Mouse (Mus musculus) cerebellum, adult 9-11 months (tissue): ENCODE measurements around the gene Ttll3.

ENCODE experiments used
- DNase-seq: peaks from one replicate; pipeline ENCODE4 v3.0.0; 2022

Gene Ttll3

DNA sequence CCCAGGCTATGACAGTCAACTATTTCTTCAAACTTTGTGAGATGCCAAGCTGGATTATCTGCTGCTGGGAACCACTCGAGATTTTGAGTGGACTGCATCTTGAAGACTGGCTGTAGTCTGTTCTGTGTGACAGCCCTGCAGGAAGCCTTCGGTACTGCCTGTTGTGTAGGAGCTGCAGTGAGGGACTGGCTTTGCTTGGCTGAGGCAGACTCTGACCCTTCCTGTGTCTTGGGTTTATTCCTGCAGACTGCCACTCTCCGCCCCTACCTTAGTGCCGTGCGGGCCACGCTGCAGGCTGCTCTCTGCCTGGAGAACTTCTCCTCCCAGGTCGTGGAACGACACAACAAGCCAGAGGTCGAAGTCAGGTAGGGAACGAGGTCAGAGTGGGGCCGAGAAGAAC is 8.6 kb upstream of the Ttll3 start:
- no peak for DNase-seq

DNA sequence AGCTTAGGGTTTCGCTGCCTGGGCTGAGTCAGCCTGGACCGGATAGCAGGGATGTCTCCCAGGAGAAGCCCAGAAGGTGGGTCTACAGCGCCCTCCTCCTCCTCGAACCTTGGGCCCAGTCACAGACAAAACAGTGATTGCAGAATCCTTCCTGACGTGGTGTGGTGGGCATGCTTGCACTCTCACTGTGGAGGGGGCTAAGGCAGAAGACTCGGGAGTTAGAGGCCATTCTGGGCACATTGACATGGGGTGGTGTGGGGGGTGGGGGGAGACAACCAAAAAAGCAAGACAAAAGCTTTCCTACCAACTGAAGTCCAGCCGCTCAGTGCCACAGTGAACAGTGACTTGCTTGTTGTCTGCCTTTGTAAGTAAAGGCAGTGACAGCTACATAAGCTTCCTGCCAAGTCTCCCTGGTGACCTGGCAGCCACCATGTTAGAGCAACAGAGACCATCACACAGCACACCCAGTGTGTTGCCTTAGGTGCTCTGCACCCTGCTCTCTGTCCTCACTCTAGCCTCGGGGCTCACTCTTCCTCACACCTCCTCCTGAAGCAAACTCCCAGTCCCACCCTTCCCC is 4.6 kb upstream of the Ttll3 start:
- DNase-seq = peak; percentile 52

DNA sequence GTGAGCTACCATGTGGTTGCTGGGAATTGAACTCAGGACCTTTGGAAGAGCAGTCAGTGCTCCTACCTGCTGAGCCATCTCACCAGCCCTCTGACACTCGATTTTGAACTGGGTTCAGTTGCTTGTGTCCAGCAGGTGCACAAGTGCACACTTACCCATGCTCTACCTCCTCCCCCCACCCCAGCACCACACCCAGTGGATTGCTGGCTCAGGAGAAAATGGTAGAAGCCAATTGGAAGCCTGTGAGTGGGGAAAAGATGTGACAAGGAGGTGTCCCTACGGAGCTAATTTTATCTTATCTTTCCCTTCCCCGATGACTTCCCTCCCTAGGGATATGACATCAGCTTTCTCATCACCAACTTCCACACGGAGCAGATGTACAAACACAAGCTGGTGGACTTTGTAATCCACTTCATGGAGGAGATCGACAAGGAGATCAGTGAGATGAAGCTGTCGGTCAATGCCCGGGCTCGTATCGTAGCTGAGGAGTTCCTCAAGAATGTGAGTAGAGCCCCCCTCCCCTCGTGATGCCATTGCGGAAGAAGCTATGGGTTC is 3.8 kb upstream of the Ttll3 start:
- no peak for DNase-seq

DNA sequence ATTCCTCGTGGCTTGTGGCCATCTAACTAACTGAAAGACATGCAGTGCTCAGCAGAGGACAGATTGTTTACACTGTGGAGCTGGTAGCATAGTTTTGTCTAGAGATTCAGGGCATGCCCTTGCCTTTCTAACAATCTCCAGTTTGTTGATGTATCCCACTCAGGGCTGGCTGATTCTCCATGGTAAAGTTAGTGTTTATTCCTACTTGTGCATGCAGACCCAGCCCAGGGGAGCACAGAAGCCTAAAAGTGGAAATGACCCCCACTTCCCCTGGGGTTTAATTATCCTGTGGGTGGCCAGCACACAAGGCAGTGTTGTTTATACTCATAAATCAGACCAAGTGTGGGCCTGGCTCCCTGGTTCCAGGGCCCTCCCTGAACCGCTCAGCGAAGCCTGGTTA is 3.0 kb upstream of the Ttll3 start:
- DNase-seq = no peak

DNA sequence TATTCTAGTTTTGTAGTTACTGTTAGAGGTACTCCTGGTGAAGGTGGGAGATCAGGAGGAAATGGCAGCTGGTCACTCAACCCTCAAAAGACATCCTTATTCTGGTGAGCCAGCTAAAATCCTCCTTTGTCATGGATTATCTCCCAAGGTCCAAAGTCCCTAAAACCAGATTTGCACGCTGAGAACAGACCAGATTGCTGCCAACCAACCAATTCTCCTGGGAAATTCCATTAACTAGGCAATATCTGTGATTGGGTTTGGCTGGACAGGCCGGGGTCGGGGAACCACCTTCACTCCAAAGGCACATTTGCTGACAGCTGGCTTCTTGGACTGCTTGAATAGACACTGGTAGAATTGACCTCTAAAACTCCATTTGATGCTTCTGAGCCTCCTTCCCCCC is 1.7 kb downstream of the Ttll3 start:
- DNase-seq = no peak

DNA sequence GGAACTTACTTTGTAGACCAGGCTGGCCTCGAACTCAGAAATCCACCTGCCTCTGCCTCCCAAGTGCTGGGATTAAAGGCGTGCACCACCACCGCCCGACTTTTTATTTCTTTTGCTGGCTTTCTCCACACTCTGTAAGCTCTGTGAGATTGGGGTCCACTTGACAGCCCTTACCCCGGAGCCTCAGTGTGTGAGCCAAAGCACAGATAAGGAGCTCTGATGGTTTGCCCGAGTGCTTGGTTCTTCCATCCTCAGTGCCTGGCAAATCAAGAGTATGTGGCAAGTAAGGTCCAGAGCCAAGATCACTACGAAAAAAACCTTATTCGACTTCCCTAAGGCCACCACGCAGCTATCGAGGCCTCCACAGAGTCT is 2.9 kb downstream of the Ttll3 start:
- no peak for DNase-seq

DNA sequence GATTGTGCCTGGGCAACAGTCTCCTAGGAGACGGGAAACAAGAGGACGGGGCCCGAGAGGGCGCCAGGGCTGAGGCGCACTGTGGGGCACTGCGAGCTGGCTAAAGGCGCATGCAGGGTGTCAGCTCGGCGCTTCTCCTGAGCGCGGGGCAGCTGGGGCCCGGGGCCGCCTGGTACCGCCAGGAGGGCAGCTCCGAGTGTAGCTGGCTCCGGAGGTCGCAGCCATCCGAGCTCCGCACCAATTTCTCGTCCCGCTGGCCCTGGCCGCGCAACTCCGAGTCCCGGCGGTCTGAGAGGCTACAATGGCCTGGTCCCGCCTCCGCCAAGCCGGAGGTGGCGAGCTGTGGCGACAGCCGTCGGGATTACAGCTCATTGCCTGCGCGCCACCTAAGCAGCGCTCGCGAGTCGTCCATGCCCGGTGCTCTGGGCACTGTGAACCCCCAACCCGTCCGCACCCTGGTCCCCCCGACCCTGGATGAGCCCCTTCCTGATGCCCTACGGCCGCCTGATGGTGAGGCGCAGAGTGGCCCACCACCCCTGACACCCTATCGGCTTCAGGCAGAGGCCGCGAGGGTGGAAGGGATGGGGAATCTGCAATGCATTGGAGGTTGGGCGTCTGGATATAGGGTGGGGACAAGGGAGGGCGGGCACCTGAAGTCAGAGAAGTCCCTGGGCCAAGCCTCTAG is 3.5 kb downstream of the Ttll3 start:
- peak; percentile 56 for DNase-seq

DNA sequence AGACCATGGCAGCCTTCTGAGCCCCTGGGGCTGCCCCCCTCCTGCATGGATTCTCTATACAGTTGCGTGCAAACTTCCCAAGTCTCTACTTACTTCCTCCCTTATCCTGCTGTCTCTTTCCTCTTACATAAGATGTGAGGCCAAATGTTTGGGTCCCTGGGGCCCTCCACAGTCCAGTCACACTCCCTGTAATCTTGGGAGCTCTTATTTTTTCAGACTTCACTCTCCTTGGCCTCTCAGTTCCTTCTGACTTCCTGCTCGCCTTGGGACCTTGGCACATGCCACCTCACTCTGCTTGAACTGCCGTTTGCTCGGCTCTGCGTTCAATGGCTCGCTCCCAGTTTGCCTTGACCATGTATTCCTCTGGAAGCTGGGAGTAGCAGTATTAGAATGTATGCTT is 4.9 kb downstream of the Ttll3 start:
- DNase-seq = no peak

DNA sequence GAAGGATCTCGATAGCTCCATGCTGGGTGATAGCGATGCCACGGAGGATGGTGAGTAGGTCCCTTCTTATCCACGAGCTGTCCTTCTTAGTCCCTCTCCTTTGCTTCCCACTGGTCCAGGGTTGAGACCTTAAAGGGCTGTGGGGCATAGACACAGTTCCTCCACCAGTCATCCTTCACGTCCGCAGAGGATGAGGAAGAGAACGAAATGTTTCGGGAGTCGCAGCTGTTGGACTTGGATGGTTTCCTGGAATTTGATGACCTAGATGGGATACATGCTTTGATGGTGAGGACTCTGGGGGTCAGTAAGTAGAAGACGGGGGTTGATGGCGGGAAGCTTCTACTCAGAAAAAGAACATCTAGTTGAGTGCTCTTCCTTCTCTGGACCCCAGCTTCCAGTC is 5.8 kb downstream of the Ttll3 start:
- DNase-seq = no peak

DNA sequence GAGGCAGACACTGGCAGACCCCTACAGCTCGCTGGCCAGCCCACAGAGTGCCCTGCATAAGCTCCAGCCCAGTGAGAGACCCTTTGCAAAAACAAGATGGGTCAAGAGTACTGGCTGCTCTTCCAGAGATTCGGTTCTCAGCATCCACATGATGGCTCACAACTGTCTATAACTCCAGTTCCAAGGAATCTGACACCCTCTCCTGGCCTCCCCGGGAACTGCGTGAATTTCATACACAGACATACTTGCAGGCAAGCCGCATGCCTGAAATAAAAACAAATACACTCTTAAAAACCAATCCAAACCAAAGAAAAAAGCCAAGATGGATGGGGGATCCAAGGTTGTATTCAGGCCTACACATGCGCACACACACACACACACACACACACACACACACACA is 6.4 kb downstream of the Ttll3 start:
- DNase-seq = no peak

DNA sequence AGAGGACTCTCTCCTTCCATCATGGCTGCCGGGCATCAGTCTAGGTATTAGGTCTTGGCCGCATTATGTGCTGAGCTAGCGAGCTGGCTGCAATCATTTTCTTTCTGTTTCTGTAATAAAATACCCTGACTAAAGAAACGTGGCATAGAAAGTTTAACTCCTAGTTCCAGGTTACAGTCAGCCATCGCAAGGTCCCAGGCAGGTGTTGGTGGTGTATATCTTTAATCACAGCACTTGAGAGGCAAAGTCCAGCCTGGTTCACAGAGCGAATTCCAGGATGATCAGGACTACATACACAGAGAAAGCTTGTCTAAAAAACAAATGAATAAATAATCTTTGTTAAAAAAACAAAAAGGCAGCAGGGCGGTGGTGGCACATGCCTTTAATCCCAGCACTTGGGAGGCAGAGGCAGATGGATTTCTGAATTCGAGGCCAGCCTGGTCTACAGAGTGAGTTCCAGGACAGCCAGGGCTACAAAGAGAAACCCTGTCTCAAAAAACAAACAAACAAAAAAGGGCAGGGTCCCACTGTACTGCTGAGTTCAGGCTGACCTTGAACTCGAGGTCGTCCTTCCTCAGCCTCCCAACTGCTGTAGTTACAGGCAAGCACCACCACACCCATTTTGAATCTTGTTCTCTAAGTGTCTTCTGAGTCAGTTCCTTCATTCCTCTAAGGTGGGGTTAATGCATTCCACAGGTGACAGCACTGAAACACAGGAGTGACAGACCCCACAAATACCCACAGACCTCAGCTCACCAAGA is 7.4 kb downstream of the Ttll3 start:
- no peak for DNase-seq

DNA sequence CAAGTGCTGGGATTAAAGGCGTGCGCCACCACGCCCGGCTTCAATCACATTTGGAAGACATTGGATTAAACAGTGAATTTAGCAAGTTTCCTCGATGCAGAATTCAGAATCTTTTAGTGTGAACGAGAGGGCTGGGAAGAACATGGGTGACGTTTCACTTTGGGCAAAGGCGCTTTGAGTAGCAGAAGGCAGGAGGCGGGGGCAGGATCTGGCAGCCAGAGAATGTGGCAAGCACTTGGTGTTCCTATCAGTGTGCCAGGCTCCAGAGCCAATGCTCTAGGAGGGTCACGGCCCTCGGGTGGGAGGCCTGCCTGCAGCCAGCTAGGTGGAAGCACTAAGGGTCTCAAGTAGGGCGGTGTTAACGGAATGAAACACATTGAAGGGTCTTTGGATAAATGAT is 13.0 kb downstream of the Ttll3 start:
- no peak for DNase-seq

DNA sequence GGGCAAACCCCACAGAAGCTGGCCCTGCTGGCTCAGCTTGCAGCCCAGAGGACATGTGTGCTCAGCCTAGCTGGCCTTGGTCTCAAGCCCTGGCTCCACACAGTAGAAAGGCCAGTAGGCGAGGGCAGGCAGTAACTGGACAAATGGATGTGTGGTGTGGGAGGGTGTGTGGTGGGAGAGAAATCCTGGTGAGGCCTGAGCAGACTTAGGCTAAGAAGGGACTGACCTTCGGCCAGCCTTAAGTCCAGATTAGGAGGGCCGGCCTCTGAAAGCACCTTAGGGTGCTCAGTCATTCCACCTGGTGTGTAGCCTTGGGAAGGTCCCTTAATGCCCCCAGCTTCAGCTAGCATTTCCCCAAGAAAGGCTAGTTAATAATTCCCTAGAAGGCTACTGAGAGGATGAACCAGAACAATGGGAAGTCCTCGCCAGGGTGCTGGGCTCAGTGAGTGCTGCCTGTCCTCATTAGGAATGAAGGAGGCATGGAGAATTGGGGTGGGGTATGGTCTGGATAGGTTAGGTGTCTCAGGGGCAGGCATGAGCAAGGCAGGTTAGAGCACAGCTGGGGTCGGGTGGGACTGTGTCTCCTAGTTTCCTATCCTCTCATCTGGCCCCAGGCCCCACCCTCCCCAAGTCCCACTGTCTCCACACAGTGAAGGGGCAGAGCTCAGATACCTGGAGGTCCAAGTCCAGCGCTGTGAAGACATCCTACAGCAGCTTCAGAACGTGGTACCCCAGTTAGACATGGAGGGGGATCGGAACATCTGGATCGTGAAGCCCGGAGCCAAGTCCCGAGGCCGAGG is 15.8 kb downstream of the Ttll3 start:
- no peak for DNase-seq

DNA sequence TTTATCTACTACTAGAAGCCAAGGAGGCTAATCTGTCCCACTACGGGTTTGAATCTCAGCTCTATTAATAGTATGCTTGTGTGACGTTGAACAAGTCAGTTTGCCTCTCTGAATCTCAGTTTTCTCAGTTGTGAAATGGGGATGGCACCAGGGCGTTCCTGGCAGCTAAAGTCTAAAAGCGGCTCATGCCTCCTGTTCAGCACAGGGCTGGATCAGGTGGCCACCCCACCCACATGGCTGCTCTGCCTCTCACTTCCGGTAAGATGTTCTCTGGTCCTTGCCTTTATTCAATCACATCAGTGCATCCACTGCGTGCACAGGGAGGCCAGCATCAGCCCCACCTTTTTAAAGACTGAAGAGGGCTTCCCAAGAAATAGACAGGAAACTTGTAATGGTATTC is 16.4 kb downstream of the Ttll3 start:
- no peak for DNase-seq

DNA sequence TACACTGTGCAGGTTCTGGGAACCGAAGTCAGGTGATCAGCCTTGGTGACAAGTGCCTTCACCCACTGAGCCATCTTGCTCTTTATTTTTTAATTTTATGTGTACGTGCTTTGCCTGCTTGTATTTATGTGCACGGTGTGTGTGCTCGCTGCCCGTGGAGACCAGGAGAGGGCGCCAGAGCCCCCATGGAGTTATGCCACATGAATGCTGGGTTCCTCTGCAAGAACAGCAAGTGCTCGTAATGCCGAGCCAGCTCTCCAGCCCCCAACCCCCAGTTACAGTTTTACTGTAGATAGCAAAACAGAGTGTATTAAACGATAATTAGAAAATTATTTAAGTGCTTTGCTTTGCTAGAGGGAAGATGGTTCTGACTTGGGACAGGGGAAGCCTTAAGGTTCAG is 17.6 kb downstream of the Ttll3 start:
- DNase-seq = no peak

DNA sequence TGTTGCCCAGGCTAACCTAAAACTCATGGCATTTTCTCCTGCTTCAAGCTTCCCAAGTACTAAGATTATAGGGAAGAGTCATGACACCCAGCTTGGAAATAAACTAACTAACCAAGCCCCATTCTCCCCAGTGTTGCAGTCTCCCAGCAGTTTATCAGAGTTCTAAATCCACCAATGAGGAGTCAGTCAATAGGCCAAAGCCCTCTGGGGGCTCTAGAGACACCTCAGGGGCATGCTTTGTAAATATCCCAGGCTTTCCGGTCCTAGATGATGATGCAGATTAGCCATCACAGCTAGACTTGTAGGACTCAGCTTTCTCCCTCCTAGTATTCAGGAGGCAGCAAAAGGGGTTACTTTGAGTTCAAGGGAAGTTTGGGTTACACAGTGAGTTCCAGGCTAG is 20.9 kb downstream of the Ttll3 start:
- DNase-seq = no peak

DNA sequence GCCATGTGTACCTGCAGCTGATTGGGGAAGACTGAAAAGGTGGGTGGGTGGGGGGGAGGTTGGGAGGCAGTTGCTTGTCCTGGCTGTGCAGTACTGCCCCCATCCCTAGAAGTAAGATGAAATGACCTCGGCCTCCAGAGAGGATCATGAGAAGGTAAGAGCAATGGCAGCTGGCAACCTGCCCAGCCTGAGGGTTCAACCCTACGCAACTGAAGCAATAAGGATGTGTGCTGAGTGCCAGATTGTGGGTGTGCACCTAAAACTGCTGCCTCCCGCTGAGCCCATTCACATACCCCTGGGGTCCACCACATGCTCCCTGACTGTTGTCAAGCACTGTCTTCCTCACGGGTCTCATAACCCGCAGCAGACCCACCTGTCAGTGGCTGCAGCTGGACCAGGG is 27.4 kb downstream of the Ttll3 start:
- no peak for DNase-seq

DNA sequence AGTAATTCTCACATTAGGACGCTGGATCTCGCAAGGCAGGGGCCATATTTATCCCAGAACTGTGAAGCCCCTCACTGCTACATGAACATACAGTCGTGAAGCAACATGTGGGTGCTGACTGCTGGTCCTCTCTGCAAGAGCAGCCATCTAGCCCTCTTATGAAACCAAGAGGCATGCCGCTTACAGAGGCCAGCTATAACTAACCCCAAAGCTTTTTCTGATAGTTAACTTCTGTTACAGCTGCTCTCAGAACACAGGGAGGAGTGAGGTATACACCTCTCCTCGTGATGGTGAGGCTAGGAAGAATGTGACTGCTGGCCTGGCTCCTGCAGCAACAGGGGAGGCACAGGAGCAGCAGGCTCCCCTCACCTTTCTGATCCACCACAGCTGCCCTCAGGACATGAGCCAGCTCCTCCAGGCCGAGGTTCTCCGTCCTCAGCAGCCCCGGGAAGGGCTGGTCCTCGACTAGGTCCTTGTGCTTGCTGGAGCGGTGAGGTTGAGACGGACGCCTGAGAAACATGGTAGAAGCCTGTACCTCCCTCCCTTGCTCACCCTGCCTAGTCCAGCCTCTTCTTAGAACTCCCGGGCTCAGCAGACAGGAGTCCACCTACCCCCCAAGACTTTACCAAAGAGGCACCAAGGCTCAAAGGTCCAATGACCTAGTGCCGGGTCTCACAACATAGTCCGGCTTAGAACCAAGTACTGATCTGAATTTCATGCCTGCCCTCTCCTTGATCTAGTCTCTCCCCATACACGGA is 29.6 kb downstream of the Ttll3 start:
- DNase-seq = no peak

DNA sequence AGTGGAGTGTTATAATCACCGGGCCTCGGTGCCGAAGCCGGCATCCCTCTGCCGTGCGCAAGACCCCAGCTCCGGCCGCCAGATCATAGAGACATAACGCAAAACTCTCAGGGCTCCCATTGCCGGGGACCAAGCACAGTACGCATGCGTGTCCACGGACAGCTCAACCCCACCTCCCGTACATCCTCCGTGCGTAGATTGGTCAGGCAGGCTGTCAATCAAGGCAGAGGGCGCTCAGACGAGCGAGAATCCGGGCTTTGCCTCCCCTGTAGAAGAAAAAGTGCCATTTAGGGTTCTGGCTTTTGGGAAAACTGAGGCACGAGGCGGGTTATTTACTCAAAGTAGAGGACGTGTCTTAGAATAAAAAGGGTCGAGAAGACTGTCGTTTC is 30.1 kb downstream of the Ttll3 start, which contains the start of gene Rpusd3:
Rpusd3 (minus strand) TSS at position 142 of the 389 bp plus-strand sequence.
- DNase-seq = peak; percentile 97

DNA sequence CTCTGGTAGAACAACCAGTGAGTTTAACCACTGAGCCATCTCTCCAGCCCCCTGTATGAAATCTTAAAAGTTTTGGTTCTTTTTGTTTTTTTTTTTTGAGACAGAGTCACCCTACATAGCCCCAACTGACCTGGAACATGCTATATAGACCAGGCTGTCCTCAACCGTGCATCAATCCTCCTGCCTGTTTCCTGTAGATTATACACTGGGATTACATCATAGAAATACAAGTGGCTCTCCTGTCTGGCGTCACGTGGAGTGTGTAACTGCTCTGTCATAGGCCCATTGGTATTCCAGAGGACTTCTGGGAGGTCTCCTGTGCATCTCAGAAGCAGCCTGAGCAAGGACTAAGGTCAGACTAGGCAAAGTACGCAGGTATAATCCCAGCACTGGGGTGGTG is 33.9 kb downstream of the Ttll3 start:
- no peak for DNase-seq

DNA sequence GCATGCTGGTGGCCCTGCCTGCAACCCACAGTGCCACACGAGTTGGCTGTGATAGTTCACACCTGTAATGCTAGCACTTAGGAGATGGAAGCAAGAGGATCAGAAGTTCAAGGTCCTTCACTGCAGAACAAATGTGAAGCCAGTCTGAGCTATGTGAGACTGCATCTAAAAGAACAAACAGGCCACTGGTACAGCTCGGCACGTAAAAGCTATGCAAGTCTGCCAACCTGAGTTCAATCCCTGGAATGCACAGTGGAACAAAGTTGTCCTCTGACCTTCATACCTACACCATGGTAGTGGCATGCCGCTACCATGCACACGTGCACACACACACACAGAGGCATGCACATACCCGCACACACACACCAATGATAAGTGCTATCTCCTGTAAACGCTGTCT is 35.1 kb downstream of the Ttll3 start:
- DNase-seq = no peak

DNA sequence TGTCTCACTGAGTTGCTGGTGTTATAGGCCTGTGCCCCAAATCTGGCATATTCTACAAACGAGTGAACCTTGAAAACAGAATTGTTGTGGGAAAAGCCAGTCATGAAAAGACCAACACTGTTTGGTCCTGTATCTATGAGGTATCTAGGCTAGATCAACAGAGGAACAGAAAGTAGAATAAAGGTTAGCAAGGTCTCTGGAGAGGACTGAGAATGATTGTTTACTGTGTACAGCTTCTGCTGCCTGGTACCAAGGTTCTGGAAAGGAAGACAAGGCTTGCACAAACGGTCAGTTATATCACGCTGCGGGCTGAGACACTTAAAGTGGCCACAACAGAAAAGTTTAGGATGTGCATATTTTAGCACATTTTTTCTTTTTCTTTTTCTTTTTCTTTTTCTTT is 37.6 kb downstream of the Ttll3 start:
- no peak for DNase-seq

DNA sequence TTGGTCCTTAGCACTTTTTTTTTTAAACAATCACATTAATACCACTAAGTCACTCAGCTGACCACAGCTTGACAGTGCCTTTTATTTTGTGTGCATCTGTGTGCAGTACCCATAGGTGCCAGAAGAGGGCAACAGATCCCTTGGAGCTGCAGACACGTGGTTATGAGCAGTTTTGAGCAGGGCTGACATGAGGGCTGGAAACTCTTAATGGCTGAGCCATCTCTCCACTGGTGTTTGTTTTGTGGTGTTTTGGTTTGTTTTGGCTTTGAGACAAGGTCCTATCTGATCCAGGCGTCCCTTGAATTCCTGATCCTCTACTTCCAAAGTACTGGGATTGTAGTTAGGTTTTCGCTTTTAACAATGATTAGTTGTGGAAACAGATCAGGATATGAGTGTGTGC is 38.3 kb downstream of the Ttll3 start:
- DNase-seq = no peak
